Mouse (Mus musculus) left cerebral cortex, postnatal 25 days (tissue): ENCODE results near the gene Olfr976. TPM values are rescaled to one million over a fixed set of nuclear protein-coding genes. Genes with fewer than 3 reads are reported as not detected.
"Not testable (repeated sequence)": the region's sequence is repeated elsewhere in the genome, so short reads cannot be mapped to it uniquely, and the experiment has no call there.

Experiments used
- DNase-seq, 2 experiments: peaks; one replicate each; pipeline ENCODE4 v3.0.0; 2022; ENCODE audit warnings: low spot score in 2 of 2, mixed read lengths in 1 of 2
- intact Hi-C: fragments of 180-260 bp; cut with DNase I; formaldehyde crosslinking; loops from one replicate; pipeline ENCODE4 v1.15.1; 2025
- total RNA-seq, 2 experiments: library from RNA; stranded (reverse); gene quantifications; 2 replicates each; pipeline ENCODE4 v1.2.3; 2021

Gene Olfr976
- total RNA-seq: not detected

- intact Hi-C loops, DNase-seq: not testable (repeated sequence)
Observed at GRCm38 (mm10) chr9:39961033-39961432, at the start of gene Olfr976. Olfr976 (minus strand) TSS chr9:39961133.

GRCm38 (mm10) chr9:40009482-40009881 is 48.5 kb upstream of the Olfr976 start, which contains the start of gene Olfr980:
Olfr980 (minus strand) TSS chr9:40009582.
- intact Hi-C loops: no loop called here
- no peak for DNase-seq

GRCm38 (mm10) chr9:40003365-40003764 is 42.4 kb upstream of the Olfr976 start, which contains the start of gene Olfr979:
Olfr979 (minus strand) TSS chr9:40003465.
- intact Hi-C loops: no loop called here
- no peak for DNase-seq

- no peak for DNase-seq
- intact Hi-C loops: no loop called here
Observed at GRCm38 (mm10) chr9:39991813-39992212, 30.9 kb upstream of the Olfr976 start, which contains the start of gene Olfr978. Olfr978 (plus strand) TSS chr9:39992113.

- DNase-seq, intact Hi-C loops: not testable (repeated sequence)
Observed at GRCm38 (mm10) chr9:39976581-39977145, 15.7 kb upstream of the Olfr976 start.

GRCm38 (mm10) chr9:39951946-39952345 is 9.0 kb downstream of the Olfr976 start, which contains the start of gene Olfr975:
Olfr975 (minus strand) TSS chr9:39952046.
- DNase-seq: no peak
- intact Hi-C loops: no loop called here

GRCm38 (mm10) chr9:39937201-39937600 is 23.7 kb downstream of the Olfr976 start, which contains the start of gene Olfr974:
Olfr974 (plus strand) TSS chr9:39937501.
- DNase-seq: no peak
- intact Hi-C loops: no loop called here

GRCm38 (mm10) chr9:39928837-39929236 is 32.1 kb downstream of the Olfr976 start:
- DNase-seq, intact Hi-C loops: not testable (repeated sequence)

GRCm38 (mm10) chr9:39927975-39928836 is 32.7 kb downstream of the Olfr976 start:
- intact Hi-C loops, DNase-seq: not testable (repeated sequence)

GRCm38 (mm10) chr9:39909939-39910338 is 51.0 kb downstream of the Olfr976 start:
- intact Hi-C loops: no loop called here
- no peak for DNase-seq

GRCm38 (mm10) chr9:39907036-39907435 is 53.9 kb downstream of the Olfr976 start, which contains the start of gene Olfr229:
Olfr229 (plus strand) TSS chr9:39907336.
- no peak for DNase-seq
- intact Hi-C loops: no loop called here

- intact Hi-C loops: no loop called here
- DNase-seq: no peak
Observed at GRCm38 (mm10) chr9:39905106-39905505, 55.8 kb downstream of the Olfr976 start.

Other genes with a start within 250 kb of the Olfr976 start
- not detected for gene Olfr965, start 249.8 kb downstream of the Olfr976 start, total RNA-seq
- not detected for gene Olfr150, start 230.2 kb downstream of the Olfr976 start, total RNA-seq
- not detected for gene Olfr967, start 214.9 kb downstream of the Olfr976 start, total RNA-seq
- not detected for gene Olfr968, start 177.9 kb downstream of the Olfr976 start, total RNA-seq
- not detected for gene Olfr969, start 170.2 kb downstream of the Olfr976 start, total RNA-seq
- not detected for gene Olfr970, start 152.3 kb downstream of the Olfr976 start, total RNA-seq
- gene Olfr971, start 124.3 kb downstream of the Olfr976 start, total RNA-seq: not detected
- gene Olfr972, start 94.7 kb downstream of the Olfr976 start, total RNA-seq: not detected
- not detected for gene Olfr229, start 53.8 kb downstream of the Olfr976 start, total RNA-seq
- gene Olfr974, start 23.6 kb downstream of the Olfr976 start, total RNA-seq: not detected
- gene Olfr975, start 9.1 kb downstream of the Olfr976 start, total RNA-seq: not detected
- gene Olfr978, start 31.0 kb upstream of the Olfr976 start, total RNA-seq: not detected
- not detected for gene Olfr979, start 42.3 kb upstream of the Olfr976 start, total RNA-seq
- not detected for gene Olfr980, start 48.4 kb upstream of the Olfr976 start, total RNA-seq
- gene Olfr981, start 60.3 kb upstream of the Olfr976 start, total RNA-seq: not detected
- not detected for gene Olfr982, start 112.7 kb upstream of the Olfr976 start, total RNA-seq
- not detected for gene Olfr983, start 132.5 kb upstream of the Olfr976 start, total RNA-seq
- gene Olfr984, start 153.1 kb upstream of the Olfr976 start, total RNA-seq: not detected
- not detected for gene Olfr985, start 169.1 kb upstream of the Olfr976 start, total RNA-seq
- not detected for gene Tmem225, start 187.0 kb upstream of the Olfr976 start, total RNA-seq
- not detected for gene Olfr986, start 219.8 kb upstream of the Olfr976 start, total RNA-seq
- gene Zfp202, start 231.2 kb upstream of the Olfr976 start, total RNA-seq: 1 to 10 TPM; 3.4 to 3.5 TPM